In the genomic region with DNA sequence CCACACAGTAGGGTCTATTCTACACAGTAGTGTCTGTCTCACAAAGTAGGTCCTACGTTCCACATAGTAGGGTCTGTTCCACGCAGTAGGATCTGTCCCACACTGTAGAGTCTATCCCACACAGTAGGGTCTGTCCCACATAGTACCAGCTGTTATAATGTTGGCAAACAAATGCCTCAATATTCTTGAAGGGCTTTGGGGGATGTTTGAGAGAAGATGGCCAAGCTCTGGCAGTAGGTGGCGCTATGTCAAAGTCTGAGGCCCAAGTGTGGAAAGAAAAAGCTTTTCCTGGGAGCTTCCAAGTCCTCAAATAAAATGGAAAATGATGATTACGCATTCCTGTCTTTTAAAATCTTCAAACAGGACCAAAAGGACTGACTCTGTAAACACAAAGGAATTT, we compare ENCODE assay signal across 8 mouse cellular contexts.
DNase-seq lines count a peak whose midpoint lies in the region; ATAC-seq and TF ChIP-seq lines count a peak whose summit lies in the region.

No protein-coding gene starts in this region.

- H3K27me3 ChIP-seq in kidney, adult 2 months (replicated peaks; ENCODE audit: control insufficient read depth, insufficient read depth, low read length), result no peaks in the 10 kb centered on the region
- peaks cover 3% of the 10 kb centered on the region; the same call in 1 of the 2 replicates for H3K27me3 ChIP-seq in kidney, embryonic 15.5 days

- TF ChIP-seq POLR2A in kidney, adult 2 months (IDR thresholded peaks at IDR 0.05; ENCODE audit: low read depth, low read length), result no peak

- peak; percentile 53; the same call in 1 of the 2 replicates for TF ChIP-seq CTCF in kidney, adult 2 months (conservative IDR thresholded peaks at IDR 0.05; ENCODE audit: insufficient read depth, insufficient read length, low read depth, low read length)

- WGBS in kidney, adult 2 months, result 44% methylated on average over 4 of the region's 4 CpGs
- 38% methylated on average over 4 of the region's 4 CpGs for WGBS in kidney, embryonic 15.5 days

- no peak overlapping the region for H3K27ac ChIP-seq in kidney, adult 2 months (ENCODE audit: insufficient read depth, low read depth, low read length)
- no peak overlapping the region for H3K27ac ChIP-seq in kidney, embryonic 15.5 days

- H3K4me1 ChIP-seq in kidney, adult 2 months (ENCODE audit: control insufficient read depth, insufficient read depth, low read length), result no peaks in the 10 kb centered on the region
- H3K4me1 ChIP-seq in kidney, embryonic 15.5 days, result peaks cover 3% of the 10 kb centered on the region; the same call in 1 of the 2 replicates

- no peaks in the 10 kb centered on the region for H3K36me3 ChIP-seq in kidney, adult 2 months (ENCODE audit: control insufficient read depth, insufficient read depth, low read length)
- H3K36me3 ChIP-seq in kidney, embryonic 15.5 days, result no peaks in the 10 kb centered on the region

- no peak overlapping the region for H3K9ac ChIP-seq in kidney, embryonic 15.5 days

- H3K9me3 ChIP-seq in kidney, embryonic 15.5 days (replicated peaks), result no peaks in the 10 kb centered on the region

- peak; percentile 43 for DNase-seq in kidney, adult 2 months
- peak; percentile 61 for DNase-seq in Muller cell, postnatal 12 days (ENCODE audit: inconsistent ontology term)
- peak; percentile 6 for DNase-seq in c-Kit-positive CD71-positive TER-119-negative erythroid progenitor cells, embryonic 14.5 days (ENCODE audit: low read depth)
- peak; percentile 37 for DNase-seq in hindlimb bud, embryonic 11.5 days (ENCODE audit: extremely low spot score, low read depth, low spot score)
- peak; percentile 32 to 40 for DNase-seq in lung, adult 18-20 months
- DNase-seq in right cerebral cortex, postnatal 14 days, result peak; percentile 80

- ATAC-seq in kidney, embryonic 15.5 days (replicated peaks; ENCODE audit: low FRiP score), result no peak
- no peak for ATAC-seq in megakaryocyte progenitor cell, adult 5-6 weeks (replicated peaks; ENCODE audit: poor library complexity)

- no peak overlapping the region for H3K4me2 ChIP-seq in kidney, embryonic 15.5 days

- H3K4me3 ChIP-seq in kidney, adult 2 months (ENCODE audit: insufficient read depth, low read depth, low read length), result no peak overlapping the region
- H3K4me3 ChIP-seq in kidney, embryonic 15.5 days (replicated peaks), result no peak overlapping the region

Comparison
In these comparisons a context has a peak if more than half of its experiments do, and no peak if none do; other contexts are left out.
1. DNase-seq: peak in every context shown above with its lines; median percentile 80 in right cerebral cortex, postnatal 14 days; 61 in Muller cell, postnatal 12 days; 43 in kidney, adult 2 months; 37 in hindlimb bud, embryonic 11.5 days; 36 in lung, adult 18-20 months; 6 in c-Kit-positive CD71-positive TER-119-negative erythroid progenitor cells, embryonic 14.5 days.